Mouse (Mus musculus): ENCODE data around the gene Sycp2l.

Sycp2l gene

DNA sequence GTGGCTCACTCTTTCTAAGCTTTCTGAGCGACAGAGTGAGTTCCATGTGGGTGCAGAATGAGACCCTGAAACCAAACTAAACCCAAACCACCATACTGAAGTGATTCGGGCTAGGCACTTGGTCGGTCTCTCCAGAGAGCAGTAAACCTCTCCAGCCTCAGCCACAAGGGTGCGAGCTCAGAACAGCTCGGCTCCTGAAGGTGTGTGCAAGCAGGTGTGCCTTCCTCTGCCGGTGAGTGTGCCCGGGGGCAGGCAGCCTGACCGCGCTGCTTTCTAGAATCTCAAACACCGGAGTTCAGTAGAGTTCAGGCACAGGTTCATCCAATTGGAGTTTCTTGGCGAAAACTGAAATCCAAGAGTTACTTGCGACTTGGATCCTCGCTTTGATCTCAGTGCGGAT is at the start of gene Sycp2l:
Gene Sycp2l, plus strand, starts transcription at position 368 of the 400 bp plus-strand sequence.
- no peak for DNase-seq

GRCm38 (mm10) chr13:41067618-41068017 is 46.5 kb upstream of the Sycp2l start:
- no peak for DNase-seq

GRCm38 (mm10) chr13:41071617-41072016 is 42.5 kb upstream of the Sycp2l start:
- DNase-seq, result no peak

DNA sequence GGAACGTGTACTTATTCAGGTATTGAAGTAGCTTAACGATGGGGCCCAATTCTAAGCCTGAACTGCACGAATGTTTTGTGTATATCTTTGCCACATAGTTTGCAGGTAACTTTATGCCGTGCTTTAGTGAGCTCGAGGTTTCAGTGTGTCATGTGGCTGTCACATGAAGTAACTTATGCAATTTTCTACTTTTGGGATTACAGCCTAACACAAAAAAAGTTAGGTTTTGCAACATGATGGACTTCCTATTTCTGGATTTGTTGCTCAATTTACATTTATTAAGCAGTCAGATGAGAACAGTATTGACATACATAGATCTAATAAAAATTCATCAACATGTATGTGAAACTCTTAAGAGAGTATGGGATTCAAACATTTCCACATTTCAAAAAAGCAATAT is 40.3 kb upstream of the Sycp2l start:
- no peak for DNase-seq

DNA sequence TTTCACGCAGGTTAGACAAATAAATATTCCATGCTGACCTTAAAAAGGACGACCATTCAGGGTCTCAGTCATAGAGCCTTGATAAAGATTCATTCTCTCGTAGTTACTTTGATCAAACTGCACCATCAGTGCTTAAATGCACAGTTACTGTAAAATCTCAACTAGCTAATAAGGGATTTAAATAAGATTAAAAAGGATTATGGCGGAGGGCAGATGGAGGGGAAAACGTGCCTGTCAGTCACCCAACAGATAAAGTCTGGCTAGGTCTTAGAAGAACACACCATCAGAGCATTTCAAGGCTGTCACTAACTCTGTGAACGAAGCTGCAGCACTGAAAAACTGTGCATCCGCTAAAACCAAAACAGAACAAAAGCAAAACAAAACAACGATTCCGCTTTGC is 36.2 kb upstream of the Sycp2l start:
- DNase-seq, result no peak

GRCm38 (mm10) chr13:41078690-41079420 is 35.3 kb upstream of the Sycp2l start:
- DNase-seq, result peak in 1 of 2 experiments; percentile 4

DNA sequence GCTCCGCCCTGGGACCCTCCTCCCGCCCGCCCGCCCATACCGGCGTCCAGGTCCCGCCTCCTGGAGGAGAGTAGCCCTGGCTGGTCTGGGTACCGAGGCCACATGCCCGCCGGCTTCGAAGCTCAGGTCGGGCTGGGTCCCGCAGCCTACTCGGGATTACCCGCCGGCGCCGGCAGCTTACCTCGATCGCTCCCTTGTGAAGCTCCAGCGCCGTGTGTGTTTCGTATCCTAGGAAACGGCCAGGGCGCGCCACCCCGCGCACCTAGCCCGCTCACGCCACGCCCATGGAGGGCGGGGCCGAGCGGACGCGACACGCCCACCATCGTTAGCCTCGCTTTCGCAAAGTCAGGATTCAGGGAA is 34.7 kb upstream of the Sycp2l start, which contains the start of gene Mak:
Gene Mak, minus strand, starts transcription at position 286 of the 360 bp plus-strand sequence.
- peak; percentile 38 to 47 for DNase-seq

GRCm38 (mm10) chr13:41079859-41080258 is 34.2 kb upstream of the Sycp2l start:
- DNase-seq, result no peak

GRCm38 (mm10) chr13:41080700-41081099 is 33.4 kb upstream of the Sycp2l start:
- DNase-seq, result no peak

DNA sequence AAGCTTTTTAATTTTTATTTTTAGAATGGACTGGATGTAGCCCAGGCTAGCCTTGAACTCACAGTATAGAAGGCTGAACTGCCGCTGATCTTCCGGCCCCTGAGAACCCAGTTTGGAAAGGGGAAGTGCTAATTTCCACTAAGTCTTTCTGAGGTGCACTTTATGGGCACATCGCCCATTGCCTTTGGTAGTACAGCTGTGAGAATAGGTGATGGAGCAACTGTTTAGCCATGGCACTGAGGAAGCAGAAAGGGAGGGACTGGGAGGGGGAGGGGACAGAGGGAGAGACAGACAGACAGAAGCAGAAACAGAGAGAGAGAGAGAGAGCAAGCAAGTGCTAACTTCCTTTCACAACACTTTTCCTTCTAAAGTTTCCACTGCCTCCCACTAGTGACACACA is 29.6 kb upstream of the Sycp2l start:
- no peak for DNase-seq

- no peak for DNase-seq
Measured at GRCm38 (mm10) chr13:41085140-41085539, 29.0 kb upstream of the Sycp2l start.

DNA sequence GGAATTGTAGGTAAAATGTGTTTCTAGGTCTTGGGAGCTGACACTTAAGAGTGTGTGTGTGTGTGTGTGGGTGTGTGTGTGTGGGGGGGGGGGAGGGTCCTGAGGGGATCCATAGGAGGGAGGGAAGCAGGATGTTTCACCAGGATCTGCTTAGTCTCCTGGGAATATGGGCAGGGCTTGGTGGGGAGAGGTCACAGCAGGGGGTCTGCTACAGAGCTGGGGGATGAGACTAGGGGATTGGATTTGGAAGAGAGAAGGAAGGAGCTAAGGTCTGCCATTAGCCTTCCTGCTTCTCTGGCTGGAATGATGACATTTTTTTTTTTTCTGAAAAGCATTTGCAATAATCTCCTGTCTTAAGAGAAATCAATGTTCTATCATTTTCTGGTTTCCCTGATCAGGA is 25.4 kb upstream of the Sycp2l start:
- no peak for DNase-seq

GRCm38 (mm10) chr13:41091271-41091670 is 22.8 kb upstream of the Sycp2l start:
- DNase-seq, result no peak

GRCm38 (mm10) chr13:41094160-41094559 is 19.9 kb upstream of the Sycp2l start:
- no peak for DNase-seq

- DNase-seq, result no peak
Measured at GRCm38 (mm10) chr13:41097324-41098058, 16.6 kb upstream of the Sycp2l start.

DNA sequence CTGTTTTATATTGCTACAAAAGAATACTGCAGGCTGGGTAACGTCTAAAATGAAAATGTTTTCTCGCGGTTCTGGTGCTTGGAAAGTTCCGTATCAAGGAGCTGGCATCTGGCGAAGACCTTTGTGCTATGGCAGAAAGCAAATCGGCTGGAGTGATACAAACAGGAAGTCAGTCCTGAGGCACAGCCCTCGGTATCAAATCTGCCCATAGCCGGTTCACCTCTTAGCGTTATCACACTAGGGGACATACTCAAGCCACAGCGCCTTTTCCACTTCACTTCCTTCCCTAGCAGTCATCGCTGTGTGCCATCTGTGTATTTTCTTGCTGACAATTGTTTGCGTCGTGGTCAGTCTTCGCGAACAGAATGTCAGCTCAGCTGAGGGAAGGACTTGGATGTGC is 15.8 kb upstream of the Sycp2l start:
- no peak for DNase-seq

- no peak for DNase-seq
Measured at GRCm38 (mm10) chr13:41100031-41100430, 14.1 kb upstream of the Sycp2l start.

DNA sequence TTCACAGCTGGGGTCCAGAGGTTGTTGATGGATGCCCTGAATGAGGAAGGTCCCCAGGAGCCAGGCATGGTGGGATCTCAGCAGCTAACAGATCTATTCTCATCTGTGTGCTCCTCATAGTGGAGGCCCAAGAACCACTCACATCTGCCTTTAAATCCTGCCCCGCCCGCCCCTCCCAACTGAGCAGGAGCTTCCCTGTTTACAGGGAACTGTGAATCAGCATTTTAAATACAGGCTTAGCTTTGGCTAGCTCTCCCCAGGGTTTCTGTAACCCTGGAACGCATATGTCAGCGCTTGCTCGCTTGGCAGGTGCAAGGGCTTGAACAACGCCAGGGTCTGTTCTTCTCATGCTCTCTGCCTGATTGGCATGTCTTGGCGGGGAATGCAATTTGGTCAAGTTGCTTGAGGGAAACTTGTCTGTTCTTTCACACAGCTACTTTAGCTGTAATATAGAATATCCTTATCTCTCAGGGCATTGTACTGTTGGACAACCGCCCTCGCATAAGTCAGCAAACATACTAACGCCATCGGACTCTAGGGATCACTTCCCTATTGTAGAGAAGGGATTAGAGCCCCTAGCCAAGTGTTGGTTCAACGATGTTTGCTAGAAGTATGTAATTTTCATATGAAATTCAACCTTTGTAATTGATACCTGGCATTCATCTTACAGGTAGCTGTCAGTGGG is 10.1 kb upstream of the Sycp2l start:
- DNase-seq, result no peak

- no peak for DNase-seq
Measured at GRCm38 (mm10) chr13:41105541-41105940, 8.6 kb upstream of the Sycp2l start.

- no peak for DNase-seq
Measured at GRCm38 (mm10) chr13:41110935-41111334, 3.2 kb upstream of the Sycp2l start, which contains the start of gene Gcm2. TSS of gene Gcm2 (minus strand) at chr13:41111035.

GRCm38 (mm10) chr13:41119152-41119945 is 5.2 kb downstream of the Sycp2l start:
- DNase-seq, result no peak

- DNase-seq, result no peak
Measured at GRCm38 (mm10) chr13:41123666-41124225, 9.6 kb downstream of the Sycp2l start.
